In genomic region chr14:121391927-121392326, GRCm38 (mm10) we compare ENCODE assay signal across 10 mouse cellular contexts. TPM values are rescaled to one million over a fixed set of nuclear protein-coding genes. Genes with fewer than 3 reads are reported as not detected.
A peak's percentile ranks its signal among the peaks of the same experiment; 100 is the strongest.
DNase-seq lines count a peak whose midpoint lies in the region; ATAC-seq lines count a peak whose summit lies in the region.
"Had no signal": no experiment of that assay in that cellular context is flagged by ENCODE, and none has a peak within 500 bp of the region (broad histone marks: within the 10 kb centered on the region; RNA-seq: fewer than 3 reads in every experiment).

No protein-coding gene starts in this region.

- H3K4me3 ChIP-seq in hindbrain, embryonic 13.5 days, result no peak overlapping the region
- H3K4me3 ChIP-seq: midbrain, embryonic 10.5 days had no signal

- H3K4me2 ChIP-seq in hindbrain, embryonic 13.5 days, result no peak overlapping the region

- peak; percentile 36 for DNase-seq in cerebellum, adult 9-10 months
- DNase-seq in cerebellum, postnatal 4 days (ENCODE audit: low spot score in 2 of 2), result no peak
- peak; percentile 52 for DNase-seq in urinary bladder, postnatal 25 days (ENCODE audit: low spot score)
- DNase-seq in urinary bladder, postnatal 10 days (ENCODE audit: low spot score), result no peak
- DNase-seq in kidney, postnatal 10 days, result peak; percentile 51
- DNase-seq in spleen, postnatal 10 days (ENCODE audit: low spot score in 2 of 2), result no peak
- no peak for DNase-seq in layer of hippocampus, adult 8-10 months (ENCODE audit: low spot score in 2 of 2)

- no peaks in the 10 kb centered on the region for H3K9me3 ChIP-seq in hindbrain, embryonic 13.5 days
- H3K9me3 ChIP-seq: midbrain, embryonic 10.5 days had no signal

- H3K27ac ChIP-seq in hindbrain, embryonic 13.5 days, result no peak overlapping the region
- H3K27ac ChIP-seq: midbrain, embryonic 10.5 days had no signal

- no peaks in the 10 kb centered on the region for H3K27me3 ChIP-seq in hindbrain, embryonic 13.5 days

- no peaks in the 10 kb centered on the region for H3K36me3 ChIP-seq in hindbrain, embryonic 13.5 days
- H3K36me3 ChIP-seq: midbrain, embryonic 10.5 days had no signal

- WGBS in hindbrain, embryonic 13.5 days, result 88% methylated on average over 5 of the region's 5 CpGs

- H3K9ac ChIP-seq in hindbrain, embryonic 13.5 days, result no peak overlapping the region

- no peak for ATAC-seq in hindbrain, embryonic 13.5 days (ENCODE audit: low FRiP score)
- ATAC-seq: forebrain, embryonic 14.5 days had no signal

- no peaks in the 10 kb centered on the region for H3K4me1 ChIP-seq in hindbrain, embryonic 13.5 days (replicated peaks)

RNA-seq across cellular contexts. Expression of gene Stk24, which starts 12.1 kb away (rescaled TPM):
- total RNA-seq in layer of hippocampus, adult 8-10 months (2022), result 10 to 100 TPM; 52.6 to 80.4 (median 63.4) TPM
- 20.2 TPM in 2 replicates for polyA plus RNA-seq in hindbrain, embryonic 13.5 days (2015; fragmentation: Nextera tagmentation; extraction: Ambion mirVana)

Comparison
In these comparisons a context has a peak if more than half of its experiments do, and no peak if none do; other contexts are left out.
1. DNase-seq: peak in cerebellum, adult 9-10 months (single experiment), urinary bladder, postnatal 25 days (single experiment) and kidney, postnatal 10 days (single experiment); none in cerebellum, postnatal 4 days (0 of 2), urinary bladder, postnatal 10 days (single experiment), spleen, postnatal 10 days (0 of 2) and layer of hippocampus, adult 8-10 months (0 of 2).